Mouse (Mus musculus): ENCODE results near the gene Usp48. TPM values are rescaled to one million over a fixed set of nuclear protein-coding genes. Genes with fewer than 3 reads are reported as not detected.

Gene Usp48
- total RNA-seq, 2 experiments from 2014 or later: 70.4 to 77.5 TPM

GRCm38 (mm10) chr4:137660364-137661077 lies 67.0 kb downstream of the Usp48 start:
- 0 out of 2 replicates have a peak, but pooled peaks have one; percentile 30 for ATAC-seq (ENCODE audit: poor library complexity, severe bottlenecking)

- ATAC-seq (ENCODE audit: poor library complexity, severe bottlenecking): no peak
Observed at GRCm38 (mm10) chr4:137661078-137661450, 67.5 kb downstream of the Usp48 start.

DNA sequence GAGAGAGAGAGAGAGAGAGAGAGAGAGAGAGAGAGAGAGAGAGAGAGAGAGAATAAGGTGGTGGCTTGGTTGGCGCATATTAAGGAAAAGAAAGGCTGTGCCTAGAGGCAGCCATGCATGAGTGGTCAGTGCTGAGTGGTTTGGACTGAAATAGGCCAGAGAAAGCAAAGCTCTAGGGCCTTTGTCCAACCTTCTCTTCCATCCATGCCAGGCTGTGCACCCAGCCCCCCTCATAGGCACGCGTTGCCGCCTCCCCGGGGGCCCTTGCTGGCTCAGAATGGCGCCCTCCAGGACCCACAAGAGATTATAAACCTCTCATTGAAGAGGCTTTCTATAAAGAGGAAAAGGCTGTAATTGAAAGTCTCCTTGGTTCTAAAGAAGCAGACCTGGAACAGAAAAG lies 68.0 kb downstream of the Usp48 start:
- no peak for ATAC-seq (ENCODE audit: poor library complexity, severe bottlenecking)

DNA sequence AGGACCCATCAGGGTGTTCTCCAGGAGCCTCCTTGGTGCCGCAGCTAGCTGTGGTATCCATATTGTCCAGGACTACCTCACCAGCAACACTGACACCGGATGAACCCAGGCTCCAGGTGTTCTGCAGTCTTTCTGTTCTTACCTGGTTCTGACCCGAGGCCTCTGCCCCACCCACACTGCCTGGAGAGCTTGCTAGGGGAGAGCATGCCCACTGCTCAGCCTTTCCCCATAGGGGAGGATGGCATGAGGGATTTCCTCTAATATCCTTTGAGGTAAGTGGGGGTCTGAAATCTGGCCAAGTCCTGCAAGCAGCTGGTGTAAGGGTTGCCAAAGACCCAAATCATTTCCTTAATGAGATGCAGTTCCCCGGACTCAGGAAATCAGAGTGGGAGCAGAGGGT lies 69.9 kb downstream of the Usp48 start:
- no peak for ATAC-seq (ENCODE audit: poor library complexity, severe bottlenecking)

DNA sequence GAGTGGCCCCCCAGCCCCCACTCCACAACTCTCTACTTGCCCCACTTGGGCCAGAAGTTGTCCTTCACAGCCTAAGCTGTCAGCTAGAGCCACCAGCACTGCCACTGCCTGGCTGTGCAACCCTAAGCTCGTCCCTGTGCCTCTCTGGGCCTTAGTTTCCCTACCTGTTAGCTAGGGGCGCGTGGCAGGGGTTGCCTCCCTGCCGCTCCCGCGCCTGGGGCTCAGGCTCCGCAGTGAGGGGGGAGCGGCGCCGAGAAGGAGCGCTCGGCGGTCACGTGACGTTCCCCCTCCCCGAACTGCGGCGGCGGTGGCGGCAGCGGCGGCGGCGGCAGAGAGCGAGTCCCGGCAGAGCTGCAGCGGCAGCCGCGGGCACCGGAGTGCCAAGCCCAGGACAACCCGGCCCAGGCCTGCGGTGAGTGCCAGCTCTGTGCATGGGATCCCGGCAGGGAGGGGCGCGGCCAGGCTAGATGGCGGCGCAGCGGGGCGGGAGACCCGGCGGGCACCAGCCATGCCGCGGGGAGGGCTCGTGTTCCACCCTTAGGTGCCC lies 71.0 kb downstream of the Usp48 start, which contains the start of gene Rap1gap:
TSS of gene Rap1gap (plus strand) at position 294 of the 547 bp plus-strand sequence.
- no peak for ATAC-seq (ENCODE audit: poor library complexity, severe bottlenecking)

DNA sequence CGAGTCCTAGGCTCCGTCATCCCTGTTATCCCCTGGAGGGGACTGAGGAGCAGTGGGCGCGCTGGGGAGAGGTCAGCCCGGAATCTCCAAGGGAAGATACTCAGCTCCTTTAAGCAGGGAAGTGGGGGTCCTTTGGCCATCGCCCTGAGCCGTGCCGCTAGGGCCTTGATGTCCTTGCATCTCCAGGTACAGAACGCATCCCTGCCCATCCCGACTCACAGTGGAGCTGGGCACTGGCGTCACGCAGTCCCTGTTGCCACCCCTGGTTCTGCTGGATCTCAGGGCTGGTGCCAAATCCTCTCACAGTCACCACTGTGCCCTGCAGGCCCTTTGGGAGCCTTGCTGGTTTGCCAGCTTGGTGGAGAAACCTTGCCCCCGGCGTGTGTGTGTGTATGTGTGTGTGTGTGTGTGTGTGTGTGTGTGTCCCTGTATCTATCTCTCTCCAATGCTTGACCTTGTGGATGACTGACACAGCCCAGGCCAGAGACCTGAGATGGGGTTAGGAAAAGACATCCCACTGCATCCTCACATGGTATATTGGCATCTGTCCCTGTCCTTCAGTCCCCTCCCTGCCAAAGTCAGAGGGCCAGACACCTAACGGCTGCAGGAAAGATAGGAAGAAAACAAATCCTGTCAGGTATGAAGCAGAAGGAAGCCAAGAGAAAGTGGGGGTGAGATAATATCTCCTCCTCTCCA lies 71.6 kb downstream of the Usp48 start:
- ATAC-seq (ENCODE audit: poor library complexity, severe bottlenecking): no peak

DNA sequence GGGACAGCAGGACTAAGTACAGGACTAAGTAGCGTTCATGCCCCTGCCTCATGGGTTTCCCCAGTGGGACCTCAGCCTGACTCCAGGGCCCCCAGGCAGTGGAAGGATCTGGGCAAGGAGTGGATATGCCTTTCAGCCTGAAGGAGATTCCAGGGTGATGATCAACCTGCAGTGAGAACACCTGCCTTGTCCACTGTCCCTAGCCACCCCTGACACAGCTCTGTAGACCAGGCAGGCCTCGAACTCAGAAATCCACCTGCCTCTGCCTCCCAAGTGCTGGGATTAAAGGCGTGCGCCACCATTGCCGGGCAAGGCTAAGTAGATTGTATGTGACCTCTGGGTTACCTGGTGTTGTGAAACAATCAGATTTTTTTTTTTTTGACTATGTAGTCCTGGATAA lies 72.2 kb downstream of the Usp48 start:
- ATAC-seq (ENCODE audit: poor library complexity, severe bottlenecking): no peak

GRCm38 (mm10) chr4:137666283-137666957 lies 72.9 kb downstream of the Usp48 start:
- ATAC-seq (ENCODE audit: poor library complexity, severe bottlenecking): no peak

- ATAC-seq (ENCODE audit: poor library complexity, severe bottlenecking): no peak
Observed at GRCm38 (mm10) chr4:137666958-137667345, 73.4 kb downstream of the Usp48 start.

DNA sequence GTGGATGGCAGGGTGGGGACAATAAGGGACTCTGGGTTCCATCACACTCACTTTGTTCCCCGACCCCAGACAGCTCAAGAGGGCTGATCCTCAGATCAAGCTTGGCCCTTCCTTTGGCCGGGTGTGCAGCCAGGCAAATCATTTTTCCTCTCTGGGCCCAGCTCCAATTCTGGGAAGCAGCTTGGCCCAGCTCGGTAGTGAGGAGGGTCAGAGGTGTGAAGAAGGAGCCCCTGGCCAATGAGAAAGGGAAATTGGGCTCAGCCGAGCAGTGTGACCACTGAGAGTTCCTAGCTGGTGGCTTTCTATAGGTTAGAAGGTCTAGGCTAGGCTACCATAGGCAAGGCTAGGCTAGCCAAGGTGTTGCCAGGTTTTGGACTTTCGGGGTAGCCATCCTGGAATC lies 74.2 kb downstream of the Usp48 start:
- ATAC-seq (ENCODE audit: poor library complexity, severe bottlenecking): no peak

- no peak for ATAC-seq (ENCODE audit: poor library complexity, severe bottlenecking)
Observed at GRCm38 (mm10) chr4:137671711-137672500, 78.4 kb downstream of the Usp48 start.

- no peak for ATAC-seq (ENCODE audit: poor library complexity, severe bottlenecking)
Observed at GRCm38 (mm10) chr4:137675566-137675965, 82.0 kb downstream of the Usp48 start.

DNA sequence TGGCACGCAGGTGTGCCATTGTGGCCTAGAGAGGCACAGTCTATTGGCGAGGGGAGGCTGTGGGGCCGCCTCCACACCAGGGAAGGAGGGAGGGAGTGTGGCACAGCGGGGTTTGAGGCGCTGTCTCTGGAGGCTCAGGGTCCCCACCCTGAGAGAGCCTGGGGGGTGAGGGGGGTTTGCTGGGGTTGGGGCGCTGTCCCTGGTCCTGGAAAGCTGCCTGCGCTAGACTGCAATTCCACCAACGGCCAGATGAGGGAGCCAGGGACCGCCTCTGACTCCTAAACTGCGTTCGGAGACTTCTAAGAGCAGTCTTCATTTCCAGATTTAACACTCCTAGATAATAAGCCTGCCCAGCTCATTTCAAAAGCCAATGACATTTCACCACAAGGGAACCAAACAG lies 82.5 kb downstream of the Usp48 start:
- peak; percentile 56; the same call in 1 of the 2 replicates for ATAC-seq (ENCODE audit: poor library complexity, severe bottlenecking)

GRCm38 (mm10) chr4:137676700-137677484 lies 83.3 kb downstream of the Usp48 start:
- ATAC-seq (ENCODE audit: poor library complexity, severe bottlenecking): no peak

DNA sequence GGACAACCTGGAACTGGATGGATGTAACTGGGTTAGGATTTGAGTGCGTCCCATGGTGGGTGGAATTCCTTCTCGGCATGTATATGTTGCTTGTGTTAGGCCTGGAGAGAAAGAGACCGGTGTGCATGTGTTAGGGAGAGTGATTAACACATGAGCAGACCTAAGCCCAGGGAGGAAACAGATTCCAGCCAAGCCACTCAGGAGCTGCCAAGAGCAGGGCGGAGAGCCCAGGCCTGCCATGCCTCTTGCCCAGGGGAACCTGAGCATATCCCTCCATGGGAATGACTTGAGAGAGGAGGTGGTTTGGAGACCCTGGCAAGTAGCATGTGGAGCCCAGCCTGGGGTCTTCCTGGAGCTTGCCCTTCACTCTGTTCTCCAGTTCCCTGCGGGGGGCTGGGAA lies 84.4 kb downstream of the Usp48 start:
- no peak for ATAC-seq (ENCODE audit: poor library complexity, severe bottlenecking)

- ATAC-seq (ENCODE audit: poor library complexity, severe bottlenecking): no peak
Observed at GRCm38 (mm10) chr4:137678568-137678967, 85.0 kb downstream of the Usp48 start.

- no peak for ATAC-seq (ENCODE audit: poor library complexity, severe bottlenecking)
Observed at GRCm38 (mm10) chr4:137679979-137680550, 86.5 kb downstream of the Usp48 start.

GRCm38 (mm10) chr4:137680721-137681120 lies 87.2 kb downstream of the Usp48 start:
- ATAC-seq (ENCODE audit: poor library complexity, severe bottlenecking): no peak

DNA sequence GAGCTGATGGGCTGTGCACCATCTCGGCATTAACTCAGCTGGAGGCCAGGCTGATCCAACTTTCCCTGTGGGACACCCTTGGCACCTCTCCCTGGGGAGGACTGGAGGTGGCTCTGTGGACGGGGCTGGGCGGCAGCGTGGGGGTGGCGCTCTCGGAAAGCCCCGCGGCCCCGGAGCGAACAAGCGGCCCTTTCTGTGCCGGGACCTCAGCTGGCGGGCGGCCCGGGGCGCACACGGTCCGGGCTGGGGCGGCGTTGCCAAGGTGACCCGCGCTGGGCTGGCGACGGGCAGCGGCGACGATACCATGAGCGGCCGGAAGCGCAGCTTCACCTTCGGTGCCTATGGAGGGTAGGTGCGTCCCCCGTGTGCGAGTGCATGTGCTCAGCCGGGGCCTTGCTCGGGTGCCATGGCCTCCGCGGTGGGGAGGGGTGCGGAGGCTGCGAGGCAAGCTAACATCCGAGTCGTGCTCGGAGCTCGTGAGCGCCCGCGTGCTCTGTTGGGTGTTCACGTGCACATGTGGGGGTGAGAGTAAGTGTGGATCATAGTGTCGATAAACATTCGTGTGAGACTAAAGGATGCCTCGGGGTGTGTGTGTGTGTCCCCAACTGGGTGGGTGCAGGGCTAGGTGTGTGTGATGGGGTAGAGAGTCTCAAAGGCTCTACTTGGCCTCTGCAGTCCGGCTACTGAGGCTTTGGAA lies 88.0 kb downstream of the Usp48 start:
- ATAC-seq (ENCODE audit: poor library complexity, severe bottlenecking): no peak
